Mouse (Mus musculus) E14TG2a.4 (cell line): Measurements from ENCODE around the gene Sh3glb1.

ENCODE experiments used
- H3K27me3 ChIP-seq: 2 replicates; pipeline ENCODE4 v1.6.1; 2014; ENCODE audit warnings: low read length, control low read depth; ENCODE audit not compliant: insufficient read depth
- H3K36me3 ChIP-seq: 2 replicates; pipeline ENCODE4 v1.6.1; 2014; ENCODE audit warnings: low read length, control low read depth; ENCODE audit not compliant: insufficient read depth
- H3K4me1 ChIP-seq: replicated peaks from 2 replicates; pipeline ENCODE4 v1.6.1; 2014; ENCODE audit warnings: low read depth, low read length, control low read depth
- H3K4me3 ChIP-seq: replicated peaks from 2 replicates; pipeline ENCODE4 v1.5.1; 2014; ENCODE audit warnings: mild to moderate bottlenecking, low read length
- H3K9me3 ChIP-seq: 2 replicates; pipeline ENCODE4 v1.6.1; 2014; ENCODE audit warnings: low read length, control low read depth
- CTCF ChIP-seq: conservative IDR thresholded peaks from 2 replicates; pipeline ENCODE4 v1.5.1; 2014; ENCODE audit warnings: low read length
- NANOG ChIP-seq: IDR thresholded peaks from 2 replicates; pipeline ENCODE4 v1.6.1; 2014; ENCODE audit warnings: borderline replicate concordance, low read length, mixed read lengths
- POU5F1 ChIP-seq: IDR thresholded peaks from 2 replicates; pipeline ENCODE4 v1.6.1; 2014; ENCODE audit warnings: low read length, borderline replicate concordance

Gene Sh3glb1

GRCm38 (mm10) chr3:144642141-144642540, 78.0 kb downstream of the Sh3glb1 start:
- Histone ChIP-seq H3K9me3 (peaks cover 7% of the 10 kb centered on the region), H3K4me3 (no peak overlapping the region), H3K36me3 (no peaks in the 10 kb centered on the region), H3K4me1 (no peaks in the 10 kb centered on the region), H3K27me3 (no peaks in the 10 kb centered on the region)
- TF ChIP-seq CTCF (no peak), NANOG (no peak), POU5F1 (no peak)

DNA sequence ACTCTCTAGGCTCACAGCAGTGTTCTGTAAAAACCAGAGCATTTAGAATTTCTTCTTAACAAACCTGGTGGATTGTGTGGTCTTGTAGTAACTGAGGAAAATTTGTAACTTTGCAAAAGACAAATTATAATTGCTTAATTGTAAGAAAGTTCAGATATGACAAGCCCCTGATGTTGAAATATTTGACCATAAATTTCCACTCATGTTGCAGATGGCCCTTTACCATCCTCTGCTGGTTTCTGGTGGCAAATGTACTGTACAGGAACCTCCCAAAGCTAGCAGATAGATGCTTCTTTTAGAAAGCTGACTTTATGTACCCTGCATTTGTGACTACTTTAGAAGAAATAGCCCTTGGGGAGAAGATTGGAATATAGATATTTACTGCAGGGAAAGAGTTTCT, 80.1 kb downstream of the Sh3glb1 start:
- Histone ChIP-seq H3K4me3 (no peak overlapping the region), H3K36me3 (no peaks in the 10 kb centered on the region), H3K4me1 (no peaks in the 10 kb centered on the region), H3K9me3 (peaks cover 7% of the 10 kb centered on the region), H3K27me3 (no peaks in the 10 kb centered on the region)
- TF ChIP-seq CTCF (no peak), POU5F1 (no peak), NANOG (no peak)

- Histone ChIP-seq H3K36me3 (no peaks in the 10 kb centered on the region), H3K4me3 (no peak overlapping the region), H3K4me1 (no peaks in the 10 kb centered on the region), H3K27me3 (no peaks in the 10 kb centered on the region), H3K9me3 (peaks cover 7% of the 10 kb centered on the region)
- TF ChIP-seq NANOG: no peak
- TF ChIP-seq CTCF: no peak
- no peak for TF ChIP-seq POU5F1
Observed at GRCm38 (mm10) chr3:144639387-144639786, 80.7 kb downstream of the Sh3glb1 start.

DNA sequence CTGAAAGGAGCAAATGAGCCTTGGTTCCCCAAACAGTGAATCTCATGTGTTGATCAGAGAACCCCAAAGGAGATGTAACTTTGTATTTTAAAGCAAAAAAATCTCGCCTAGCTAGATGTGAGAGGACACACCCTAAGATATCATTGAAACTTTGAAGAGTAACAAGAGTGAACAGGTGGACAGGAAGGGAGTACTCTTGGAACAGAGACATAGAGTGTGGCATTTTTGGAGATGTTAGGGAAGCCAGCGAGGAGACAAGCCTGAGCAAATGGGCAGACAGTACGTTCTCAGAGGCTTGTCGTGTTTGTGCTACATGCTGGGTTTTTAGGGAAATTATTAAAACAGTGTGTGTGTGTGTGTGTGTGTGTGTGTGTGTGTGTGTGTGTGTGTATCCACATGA, 82.0 kb downstream of the Sh3glb1 start:
- Histone ChIP-seq H3K27me3 (no peaks in the 10 kb centered on the region), H3K4me3 (no peak overlapping the region), H3K36me3 (no peaks in the 10 kb centered on the region), H3K9me3 (peaks cover under 1% of the 10 kb centered on the region), H3K4me1 (no peaks in the 10 kb centered on the region)
- TF ChIP-seq NANOG: no peak
- no peak for TF ChIP-seq CTCF
- TF ChIP-seq POU5F1: no peak

DNA sequence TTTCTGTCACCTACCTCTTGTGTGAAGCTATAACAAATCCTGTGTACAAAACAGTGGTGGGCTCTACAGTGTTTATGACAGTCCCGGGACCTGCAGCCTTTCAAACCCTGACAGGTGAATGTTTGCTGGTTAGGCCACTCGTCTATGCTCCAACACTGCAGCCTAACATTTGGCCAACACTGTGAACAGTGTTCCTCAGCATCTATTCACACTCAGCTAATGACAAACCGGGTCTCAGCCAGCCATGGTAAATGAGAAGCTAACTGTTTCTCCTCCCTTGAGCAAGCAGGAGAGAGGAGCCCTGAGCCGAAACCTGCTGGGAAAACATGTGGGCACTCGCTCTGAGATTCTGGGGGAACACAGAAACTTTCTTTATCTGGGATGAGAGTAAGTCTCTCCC, 84.9 kb downstream of the Sh3glb1 start:
- no peak overlapping the region for H3K4me3 ChIP-seq
- TF ChIP-seq POU5F1: no peak
- no peak for TF ChIP-seq CTCF
- TF ChIP-seq NANOG: no peak
- no peaks in the 10 kb centered on the region for H3K4me1 ChIP-seq
- no peaks in the 10 kb centered on the region for H3K36me3 ChIP-seq
- no peaks in the 10 kb centered on the region for H3K27me3 ChIP-seq
- H3K9me3 ChIP-seq: peaks cover 23% of the 10 kb centered on the region
